Mouse (Mus musculus) frontal cortex, adult 2 months (tissue): ENCODE results near the gene Gm45208. TPM values are rescaled to one million over a fixed set of nuclear protein-coding genes. Genes with fewer than 3 reads are reported as not detected.
"Not testable (repeated sequence)": the region's sequence is repeated elsewhere in the genome, so short reads cannot be mapped to it uniquely, and the experiment has no call there.

ENCODE experiments used
- DNase-seq, 2 experiments: peaks; one replicate each; pipeline ENCODE4 v3.0.0; 2022; ENCODE audit warnings: low spot score in 1 of 2; ENCODE audit errors: extremely low spot score in 1 of 2
- polyA plus RNA-seq: library from polyadenylated mRNA; depleted of rRNA; stranded (reverse); fragments of >200 nt; gene quantifications from 2 replicates; pipeline ENCODE4 v1.2.3, GENCODE M21; 2012

The Gm45208 gene
- polyA plus RNA-seq, 1 experiment: 0.18 TPM

- no peak for DNase-seq
Measured at GRCm38 (mm10) chrX:7725841-7726240, 3.8 kb downstream of the Gm45208 start.

- no peak for DNase-seq
Measured at GRCm38 (mm10) chrX:7727176-7727575, 5.1 kb downstream of the Gm45208 start.

GRCm38 (mm10) chrX:7728215-7728921 lies 6.3 kb downstream of the Gm45208 start, which contains the start of gene Praf2:
Gene Praf2 (plus strand): TSS chrX:7728439.
- DNase-seq: peak; percentile 81 to 88

GRCm38 (mm10) chrX:7728922-7729265 lies 6.8 kb downstream of the Gm45208 start:
- DNase-seq: no peak

- peak in 1 of 2 experiments; percentile 52 for DNase-seq
Measured at GRCm38 (mm10) chrX:7733571-7734156, 11.6 kb downstream of the Gm45208 start.

- no peak for DNase-seq
Measured at GRCm38 (mm10) chrX:7739336-7740081, 17.5 kb downstream of the Gm45208 start.

GRCm38 (mm10) chrX:7740082-7740819 lies 18.2 kb downstream of the Gm45208 start:
- no peak for DNase-seq

- DNase-seq: no peak
Measured at GRCm38 (mm10) chrX:7741103-7741502, 19.1 kb downstream of the Gm45208 start.

GRCm38 (mm10) chrX:7743470-7743869 lies 21.4 kb downstream of the Gm45208 start:
- no peak for DNase-seq

- DNase-seq: no peak
Measured at GRCm38 (mm10) chrX:7744940-7745339, 22.9 kb downstream of the Gm45208 start.

- no peak for DNase-seq
Measured at GRCm38 (mm10) chrX:7745429-7745828, 23.4 kb downstream of the Gm45208 start.

GRCm38 (mm10) chrX:7750432-7751116 lies 28.5 kb downstream of the Gm45208 start, which contains the start of gene Ccdc120:
Gene Ccdc120 (minus strand): TSS chrX:7750905.
- peak; percentile 38 to 83 for DNase-seq

GRCm38 (mm10) chrX:7753627-7754026 lies 31.6 kb downstream of the Gm45208 start:
- DNase-seq: not testable (repeated sequence)

- peak; percentile 91 for DNase-seq
Measured at GRCm38 (mm10) chrX:7762137-7762920, 40.3 kb downstream of the Gm45208 start, which contains the start of gene Tfe3. Gene Tfe3 (plus strand): TSS chrX:7762560.

GRCm38 (mm10) chrX:7762921-7763197 lies 40.8 kb downstream of the Gm45208 start:
- no peak for DNase-seq

- no peak for DNase-seq
Measured at GRCm38 (mm10) chrX:7763631-7764393, 41.8 kb downstream of the Gm45208 start.

- no peak for DNase-seq
Measured at GRCm38 (mm10) chrX:7764657-7765280, 42.7 kb downstream of the Gm45208 start.

GRCm38 (mm10) chrX:7765281-7765670 lies 43.2 kb downstream of the Gm45208 start:
- peak in 1 of 2 experiments; percentile 8 for DNase-seq
